Mouse (Mus musculus): ENCODE results near the gene Cotl1. TPM values are rescaled to one million over a fixed set of nuclear protein-coding genes. Genes with fewer than 3 reads are reported as not detected.
A peak's percentile ranks its signal among the peaks of the same experiment; 100 is the strongest.
"Not testable (repeated sequence)": the region's sequence is repeated elsewhere in the genome, so short reads cannot be mapped to it uniquely, and the experiment has no call there.

Gene Cotl1
- polyA plus RNA-seq, 1 experiment from 2014 or later, result 114 TPM

DNA sequence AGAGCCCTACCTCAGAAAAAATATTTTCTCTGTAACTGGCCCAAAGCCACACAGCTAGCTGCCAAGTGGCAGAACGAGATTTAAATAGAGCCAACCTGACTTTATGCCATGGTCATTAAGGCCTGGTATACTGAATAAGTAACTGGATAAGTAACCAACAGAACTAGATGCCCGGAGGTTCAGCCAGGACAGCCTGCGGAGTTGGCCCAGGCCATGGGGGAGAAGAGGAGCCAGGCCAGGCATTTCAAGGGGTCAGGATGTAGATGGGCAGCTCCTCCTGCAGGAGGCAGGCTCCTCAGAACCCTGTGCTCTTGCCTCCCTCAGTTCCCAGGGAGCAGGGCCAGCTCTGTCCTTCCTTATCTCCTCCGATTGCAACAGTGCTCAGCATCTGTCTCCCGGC, 15.3 kb upstream of the Cotl1 start:
- no peak overlapping the region for H3K4me3 ChIP-seq
- H3K27ac ChIP-seq, result no peak overlapping the region
- 82% methylated on average over 5 of the region's 5 CpGs for WGBS
- no peaks in the 10 kb centered on the region for H3K36me3 ChIP-seq (replicated peaks)
- peaks cover 26% of the 10 kb centered on the region for H3K4me1 ChIP-seq
- H3K27me3 ChIP-seq (ENCODE audit: poor library complexity, severe bottlenecking), result peaks cover 23% of the 10 kb centered on the region
- H3K9me3 ChIP-seq, result no peaks in the 10 kb centered on the region
- no peak for DNase-seq (ENCODE audit: extremely low spot score, low spot score)

DNA sequence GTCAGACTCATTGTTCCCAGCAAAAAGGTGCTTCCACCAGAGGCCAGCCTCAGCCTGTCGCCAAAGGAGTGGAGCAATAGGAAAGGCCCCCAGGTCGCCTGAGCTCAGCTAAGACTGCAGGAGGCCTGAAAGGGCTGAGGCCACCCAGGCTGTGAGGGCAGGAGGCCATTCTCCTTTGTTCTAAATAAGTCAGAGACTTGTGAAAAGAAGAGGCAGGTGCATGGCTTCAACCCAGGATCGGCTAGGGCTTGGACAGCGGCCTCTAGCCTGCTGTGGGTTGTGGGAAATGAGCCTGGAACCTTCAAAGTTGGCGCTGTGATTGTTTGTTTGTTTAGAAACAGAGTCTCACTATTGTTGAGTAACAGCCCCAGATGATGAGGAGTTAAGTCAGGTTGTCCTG, 13.7 kb upstream of the Cotl1 start:
- Histone ChIP-seq H3K27me3 (ENCODE audit: poor library complexity, severe bottlenecking) (peaks cover 17% of the 10 kb centered on the region), H3K27ac (peak overlapping the region; percentile 27), H3K4me3 (no peak overlapping the region), H3K4me1 (peaks cover 26% of the 10 kb centered on the region), H3K36me3 (replicated peaks) (no peaks in the 10 kb centered on the region), H3K9me3 (peaks cover 7% of the 10 kb centered on the region; the same call in 1 of the 2 replicates)
- DNase-seq (ENCODE audit: extremely low spot score, low spot score), result no peak
- WGBS, result 30% methylated on average over 5 of the region's 5 CpGs

DNA sequence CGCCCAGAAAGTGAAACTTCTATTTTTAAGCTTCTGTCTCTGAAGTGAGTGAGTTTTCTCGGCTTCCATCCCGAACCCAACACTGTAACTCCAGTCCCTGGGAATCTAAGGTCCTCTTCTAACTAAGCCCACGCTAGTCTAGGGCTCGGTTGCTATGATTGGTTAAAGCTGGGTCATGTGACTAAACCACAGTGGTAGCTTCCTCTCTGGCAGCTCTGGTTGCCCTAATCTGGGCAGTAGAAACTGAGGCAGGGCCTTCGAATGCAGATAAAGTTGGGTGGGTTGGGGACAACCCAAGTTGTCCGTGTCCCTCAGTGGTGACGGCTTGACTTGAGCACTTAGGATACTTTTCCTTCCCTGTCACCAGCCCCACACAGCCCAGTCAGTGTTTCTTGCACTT, 13.2 kb upstream of the Cotl1 start:
- Histone ChIP-seq H3K4me3 (no peak overlapping the region), H3K4me1 (peaks cover 21% of the 10 kb centered on the region), H3K27me3 (ENCODE audit: poor library complexity, severe bottlenecking) (peaks cover 14% of the 10 kb centered on the region), H3K27ac (peak overlapping the region; percentile 27), H3K36me3 (replicated peaks) (no peaks in the 10 kb centered on the region), H3K9me3 (peaks cover 8% of the 10 kb centered on the region; the same call in 1 of the 2 replicates)
- 52% methylated on average over 8 of the region's 8 CpGs for WGBS
- no peak for DNase-seq (ENCODE audit: extremely low spot score, low spot score)

DNA sequence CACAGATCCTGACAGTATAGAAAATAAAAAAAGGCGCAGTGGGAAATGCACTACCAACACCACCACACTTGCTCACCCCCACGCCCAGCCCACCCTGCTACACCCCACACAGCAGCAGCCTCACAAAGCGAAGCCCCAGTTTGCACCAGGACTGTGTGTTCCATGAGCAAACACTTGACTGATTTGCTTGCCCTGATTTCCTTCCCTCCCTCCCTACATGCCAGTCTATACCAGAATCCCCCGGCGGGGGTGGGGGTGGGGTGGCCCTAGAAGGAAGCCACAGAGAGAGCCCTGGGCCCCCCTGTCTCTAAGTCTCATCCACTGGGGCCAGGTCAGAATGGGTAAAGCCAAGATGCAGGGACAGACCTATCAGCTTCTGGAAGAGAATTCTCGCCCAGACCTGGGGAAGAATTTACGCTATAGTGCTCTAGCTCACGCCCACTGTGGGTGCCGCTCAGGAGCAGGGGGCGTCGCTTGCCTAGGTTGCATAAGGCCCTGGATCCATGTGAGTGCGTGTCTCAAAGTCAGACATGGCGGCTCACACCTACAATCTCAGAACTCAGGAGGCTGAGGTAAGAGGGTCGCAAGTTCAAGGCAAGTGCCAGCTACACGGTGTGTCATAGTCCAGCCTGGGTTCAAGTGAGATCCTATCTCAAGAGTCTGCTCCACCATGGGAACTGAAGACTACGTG, 7.0 kb upstream of the Cotl1 start:
- Histone ChIP-seq H3K4me1 (peaks cover 6% of the 10 kb centered on the region; the same call in 1 of the 2 replicates), H3K36me3 (replicated peaks) (no peaks in the 10 kb centered on the region), H3K9me3 (peaks cover 8% of the 10 kb centered on the region; the same call in 1 of the 2 replicates), H3K4me3 (no peak overlapping the region), H3K27me3 (ENCODE audit: poor library complexity, severe bottlenecking) (peaks cover 7% of the 10 kb centered on the region; the same call in 1 of the 2 replicates), H3K27ac (no peak overlapping the region)
- no peak for DNase-seq (ENCODE audit: extremely low spot score, low spot score)
- 91% methylated on average over 16 of the region's 16 CpGs for WGBS

DNA sequence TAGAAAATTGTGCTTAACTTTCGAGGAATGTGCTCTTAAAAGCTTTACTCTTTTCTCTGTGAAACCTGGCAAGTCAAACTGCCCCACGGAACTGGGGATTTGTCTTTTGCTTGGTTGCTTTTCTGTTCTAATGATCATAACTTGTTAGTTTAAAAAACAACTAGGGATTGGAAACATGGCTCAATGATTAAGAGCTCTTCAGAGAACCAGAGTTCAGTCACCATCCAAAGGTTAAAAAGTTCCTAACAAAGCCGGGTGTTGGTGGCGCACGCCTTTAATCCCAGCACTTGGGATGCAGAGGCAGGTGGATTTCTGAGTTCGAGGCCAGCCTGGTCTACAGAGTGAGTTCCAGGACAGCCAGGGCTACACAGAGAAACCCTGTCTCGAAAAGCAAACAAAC, 5.4 kb upstream of the Cotl1 start:
- H3K36me3 ChIP-seq (replicated peaks); DNase-seq (ENCODE audit: extremely low spot score, low spot score); H3K4me3 ChIP-seq; H3K27ac ChIP-seq; H3K9me3 ChIP-seq: not testable (repeated sequence)
- H3K4me1 ChIP-seq, result peaks cover 13% of the 10 kb centered on the region
- H3K27me3 ChIP-seq (ENCODE audit: poor library complexity, severe bottlenecking), result peaks cover 11% of the 10 kb centered on the region
- WGBS, result 85% methylated on average over 7 of the region's 7 CpGs

DNA sequence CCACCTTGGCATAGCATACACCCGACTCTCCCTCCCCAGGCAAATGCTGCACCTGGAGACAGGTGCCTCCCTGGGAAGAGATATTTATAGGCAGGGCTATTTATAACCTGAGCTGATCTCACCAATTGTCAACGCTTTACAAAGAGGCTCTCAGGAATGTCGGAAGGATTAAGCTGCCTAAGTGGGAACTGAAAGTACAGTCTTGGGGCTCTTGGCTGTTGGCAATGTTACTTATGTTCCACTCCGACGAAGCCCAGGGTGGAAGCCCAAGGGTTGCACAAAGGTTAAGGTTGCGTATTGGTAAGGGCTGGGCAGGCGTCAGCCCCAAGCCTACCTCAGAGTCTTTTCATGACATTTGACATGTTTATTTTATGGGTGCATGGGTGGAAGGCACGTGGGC, 4.2 kb upstream of the Cotl1 start:
- Histone ChIP-seq H3K9me3 (peaks cover 6% of the 10 kb centered on the region; the same call in 1 of the 2 replicates), H3K27ac (no peak overlapping the region), H3K4me1 (peaks cover 25% of the 10 kb centered on the region), H3K27me3 (ENCODE audit: poor library complexity, severe bottlenecking) (peaks cover 11% of the 10 kb centered on the region), H3K4me3 (no peak overlapping the region), H3K36me3 (replicated peaks) (no peaks in the 10 kb centered on the region)
- DNase-seq (ENCODE audit: extremely low spot score, low spot score), result no peak
- 54% methylated on average over 8 of the region's 8 CpGs for WGBS

DNA sequence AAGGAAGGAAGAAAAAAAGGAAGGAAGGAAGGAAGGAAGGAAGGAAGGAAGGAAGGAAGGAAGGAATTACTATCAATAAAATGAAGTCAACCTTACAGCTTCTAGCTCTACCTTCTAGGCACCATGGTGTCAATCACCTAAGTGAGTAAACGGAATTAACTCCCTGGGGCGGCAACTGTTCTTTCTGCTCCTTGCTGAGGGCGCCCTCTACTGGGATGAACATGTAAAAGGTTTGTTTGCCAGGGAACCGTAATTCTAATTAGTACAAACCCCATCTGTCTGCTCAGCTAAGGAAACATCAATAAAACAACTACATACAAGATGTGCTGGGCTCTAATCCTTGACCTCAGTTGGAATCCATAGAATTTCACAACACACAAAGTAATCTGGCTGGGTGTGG, 3.1 kb upstream of the Cotl1 start:
- peak; percentile 62 for DNase-seq (ENCODE audit: extremely low spot score, low spot score)
- H3K27ac ChIP-seq, result no peak overlapping the region
- no peaks in the 10 kb centered on the region for H3K36me3 ChIP-seq (replicated peaks)
- H3K27me3 ChIP-seq (ENCODE audit: poor library complexity, severe bottlenecking), result peaks cover 11% of the 10 kb centered on the region
- no peaks in the 10 kb centered on the region for H3K9me3 ChIP-seq
- peaks cover 36% of the 10 kb centered on the region for H3K4me1 ChIP-seq
- H3K4me3 ChIP-seq, result no peak overlapping the region
- 3% methylated on average over 4 of the region's 4 CpGs for WGBS

DNA sequence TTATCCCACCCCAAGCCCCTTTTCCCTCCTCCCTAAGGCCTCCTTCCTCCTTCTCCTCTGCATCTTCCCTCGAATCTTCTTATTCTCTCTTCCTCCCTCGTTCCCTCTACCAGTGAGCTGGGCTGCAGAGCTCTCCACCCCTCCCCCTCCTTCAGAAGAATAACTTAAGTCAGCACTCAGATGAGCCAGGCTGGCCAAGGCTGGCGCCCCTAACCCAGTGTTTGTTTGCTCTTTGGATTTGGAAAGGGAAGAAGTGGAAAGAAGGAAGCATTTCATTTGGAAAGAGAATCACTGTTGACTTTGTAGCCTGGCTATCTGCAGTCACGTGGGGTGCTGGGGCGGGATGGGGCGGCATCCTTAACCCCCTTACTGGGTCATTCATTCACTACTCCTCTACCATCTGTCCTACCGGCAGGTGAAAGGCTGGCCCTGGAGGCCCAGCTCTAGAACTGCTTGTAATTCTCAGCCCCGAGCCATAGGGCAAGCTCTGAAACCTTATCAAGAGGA, 614 bp upstream of the Cotl1 start:
- no peak for DNase-seq (ENCODE audit: extremely low spot score, low spot score)
- H3K27ac ChIP-seq, result peak overlapping the region; percentile 88
- peaks cover 11% of the 10 kb centered on the region for H3K27me3 ChIP-seq (ENCODE audit: poor library complexity, severe bottlenecking)
- H3K9me3 ChIP-seq, result no peaks in the 10 kb centered on the region
- H3K4me1 ChIP-seq, result peaks cover 58% of the 10 kb centered on the region
- H3K4me3 ChIP-seq, result peak overlapping the region; percentile 80
- 11% methylated on average over 8 of the region's 8 CpGs for WGBS
- peaks cover 13% of the 10 kb centered on the region for H3K36me3 ChIP-seq (replicated peaks)

DNA sequence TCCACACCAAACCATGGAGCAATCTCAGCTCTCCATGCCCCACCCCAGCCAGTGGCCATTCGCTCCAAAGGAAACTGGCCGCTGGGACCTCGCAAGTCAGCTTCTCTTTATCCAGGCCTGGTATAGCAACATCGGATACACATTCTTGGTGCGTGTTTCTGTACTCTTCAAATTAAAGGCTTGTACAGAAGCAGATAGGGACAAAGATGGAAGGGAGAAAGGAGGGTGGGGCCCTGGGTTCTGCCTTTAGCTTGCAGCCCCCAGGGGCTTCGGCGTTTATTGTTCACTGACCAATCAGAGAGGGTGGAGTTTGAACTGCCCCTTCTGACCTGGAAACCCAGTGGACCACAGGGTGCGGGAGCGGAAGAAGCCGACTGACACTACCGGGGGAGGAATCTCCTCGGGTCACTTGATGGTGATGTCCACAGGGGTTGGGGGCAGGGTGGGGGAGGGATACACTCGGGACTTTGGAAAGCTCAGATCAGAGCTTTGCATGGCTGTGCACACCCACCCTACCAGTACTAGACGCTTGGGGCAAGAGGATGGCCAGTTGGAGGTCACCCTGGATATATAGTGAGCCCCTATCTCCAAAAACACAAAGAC, 824 bp downstream of the Cotl1 start:
- peaks cover 8% of the 10 kb centered on the region; the same call in 1 of the 2 replicates for H3K27me3 ChIP-seq (ENCODE audit: poor library complexity, severe bottlenecking)
- H3K4me1 ChIP-seq, result peaks cover 62% of the 10 kb centered on the region
- DNase-seq (ENCODE audit: extremely low spot score, low spot score), result no peak
- peak overlapping the region; percentile 80 for H3K4me3 ChIP-seq
- H3K9me3 ChIP-seq, result no peaks in the 10 kb centered on the region
- peak overlapping the region; percentile 88 for H3K27ac ChIP-seq
- H3K36me3 ChIP-seq (replicated peaks), result peaks cover 26% of the 10 kb centered on the region
- WGBS, result 17% methylated on average over 14 of the region's 14 CpGs

DNA sequence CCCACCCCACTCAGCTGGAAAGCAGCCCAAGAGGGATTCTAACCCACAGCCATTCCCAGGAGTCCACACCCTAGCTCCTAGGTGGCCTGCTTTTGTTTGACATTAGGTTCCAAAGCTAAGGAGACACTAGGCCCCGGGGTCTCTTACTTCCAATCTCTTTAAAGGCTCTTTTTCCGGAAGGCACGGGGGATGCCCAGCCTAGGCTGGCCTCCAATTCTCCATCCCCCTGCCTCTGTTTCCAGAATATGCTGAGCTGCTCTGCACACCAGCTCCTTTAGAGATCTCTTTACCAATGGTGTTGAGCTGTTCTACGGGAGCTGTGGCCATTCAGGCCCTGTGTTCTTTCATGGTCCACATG, 1.4 kb downstream of the Cotl1 start:
- Histone ChIP-seq H3K4me3 (peak overlapping the region; percentile 80), H3K27ac (peak overlapping the region; percentile 88), H3K9me3 (no peaks in the 10 kb centered on the region), H3K4me1 (peaks cover 66% of the 10 kb centered on the region), H3K27me3 (ENCODE audit: poor library complexity, severe bottlenecking) (peaks cover 6% of the 10 kb centered on the region; the same call in 1 of the 2 replicates), H3K36me3 (replicated peaks) (peaks cover 31% of the 10 kb centered on the region)
- 62% methylated on average over 4 of the region's 4 CpGs for WGBS
- DNase-seq (ENCODE audit: extremely low spot score, low spot score), result no peak

DNA sequence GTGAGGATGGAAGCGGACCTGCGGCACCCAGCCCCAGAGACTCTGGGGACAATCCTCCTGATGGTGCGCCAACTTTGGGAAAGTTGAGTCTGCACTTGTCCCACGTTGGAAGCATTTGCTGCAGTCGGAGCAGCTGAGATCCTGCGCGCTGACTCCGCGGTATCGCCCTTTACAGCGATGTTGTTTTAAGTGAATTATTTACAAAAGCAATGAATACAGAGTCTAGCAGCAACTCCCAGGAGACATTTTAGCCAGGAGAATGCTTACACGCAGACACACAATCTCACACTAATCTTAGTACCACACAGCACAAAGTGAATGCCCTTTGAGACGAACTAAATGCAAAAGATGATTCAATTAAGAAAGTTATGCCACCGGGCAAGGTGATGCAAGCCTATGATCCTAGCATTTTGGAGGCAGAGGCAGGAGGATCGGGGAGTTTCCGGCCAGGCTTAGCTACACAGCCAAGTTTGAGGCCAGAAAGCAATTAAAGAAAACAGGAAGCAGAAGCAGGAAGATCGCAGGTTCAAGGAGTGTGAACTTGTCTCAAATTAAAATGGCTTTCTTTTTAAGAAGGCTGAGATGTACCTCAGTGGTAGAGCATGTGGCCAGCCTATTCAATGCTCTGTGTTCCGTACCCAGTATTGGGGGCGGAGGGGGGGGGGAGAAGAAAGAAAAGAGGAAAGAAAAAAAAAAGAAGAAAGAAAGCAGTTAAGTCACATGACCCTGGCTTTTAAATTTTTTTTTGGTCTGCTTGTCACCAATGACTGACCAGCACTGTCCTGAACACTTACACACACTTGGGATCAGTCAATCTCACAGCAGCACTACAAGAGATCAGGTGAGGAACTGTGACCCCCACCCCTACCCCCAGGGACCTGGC, 2.0 kb downstream of the Cotl1 start:
- Histone ChIP-seq H3K27ac (peak overlapping the region; percentile 88), H3K27me3 (ENCODE audit: poor library complexity, severe bottlenecking) (peaks cover 4% of the 10 kb centered on the region; the same call in 1 of the 2 replicates), H3K4me1 (peaks cover 72% of the 10 kb centered on the region), H3K4me3 (peak overlapping the region; percentile 80), H3K9me3 (no peaks in the 10 kb centered on the region), H3K36me3 (replicated peaks) (peaks cover 31% of the 10 kb centered on the region)
- DNase-seq (ENCODE audit: extremely low spot score, low spot score), result no peak
- 80% methylated on average over 19 of the region's 19 CpGs for WGBS

DNA sequence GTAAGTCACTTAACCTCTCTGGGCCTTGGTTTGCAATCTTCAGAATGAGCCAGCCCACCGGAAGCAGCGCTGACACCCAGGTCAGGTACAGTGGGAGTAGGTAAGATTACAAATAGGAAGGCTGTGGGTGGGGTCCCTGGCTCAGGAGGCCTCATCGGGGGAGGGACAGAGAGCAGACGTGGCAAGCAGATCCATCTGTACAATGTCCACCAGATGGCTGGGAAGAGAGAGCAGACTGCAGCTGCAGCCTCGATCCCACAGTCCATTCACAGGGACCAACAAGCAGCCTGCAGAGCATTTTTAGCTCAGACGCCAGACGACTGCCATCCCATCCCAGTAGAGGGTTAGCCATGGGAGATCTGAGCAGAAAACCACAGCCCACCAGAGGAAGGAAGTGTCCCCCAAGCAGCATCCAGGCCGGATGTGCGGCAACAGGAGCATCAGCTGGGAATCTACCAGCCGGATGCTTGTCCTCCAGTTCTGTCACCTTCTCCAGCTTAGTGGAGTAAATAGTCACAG, 2.7 kb downstream of the Cotl1 start:
- H3K27me3 ChIP-seq (ENCODE audit: poor library complexity, severe bottlenecking), result peaks cover 4% of the 10 kb centered on the region; the same call in 1 of the 2 replicates
- peak overlapping the region; percentile 80 for H3K4me3 ChIP-seq
- H3K36me3 ChIP-seq (replicated peaks), result peaks cover 31% of the 10 kb centered on the region
- H3K27ac ChIP-seq, result peak overlapping the region; percentile 88
- H3K9me3 ChIP-seq, result no peaks in the 10 kb centered on the region
- H3K4me1 ChIP-seq, result peaks cover 79% of the 10 kb centered on the region
- WGBS, result 66% methylated on average over 10 of the region's 10 CpGs
- no peak for DNase-seq (ENCODE audit: extremely low spot score, low spot score)
